Mouse (Mus musculus) kidney, embryonic 14.5 days (tissue): ENCODE results near the gene Hand2. TPM values are rescaled to one million over a fixed set of nuclear protein-coding genes. Genes with fewer than 3 reads are reported as not detected.
A peak's percentile ranks its signal among the peaks of the same experiment; 100 is the strongest.

Source experiments
- ATAC-seq: fragments of 200-750 bp; cut with Nextera tagmentation; 2 replicates; pipeline ENCODE4 v1.8.0; 2017; ENCODE audit warnings: moderate number of reproducible peaks, mild to moderate bottlenecking, moderate TSS enrichment, moderate library complexity; ENCODE audit not compliant: low FRiP score, low TSS enrichment
- H3K27ac ChIP-seq: fragments of 300-500 bp; sonication (generic); 2 replicates; pipeline ENCODE4 v1.5.1; 2014; ENCODE audit warnings: low read depth, mild to moderate bottlenecking, low read length, moderate library complexity, mixed read lengths
- H3K27me3 ChIP-seq: fragments of 300-500 bp; sonication (generic); 2 replicates; pipeline ENCODE4 v1.6.1; 2014; ENCODE audit warnings: mild to moderate bottlenecking, low read length; ENCODE audit not compliant: control insufficient read depth, insufficient read depth
- H3K36me3 ChIP-seq: fragments of 300-500 bp; sonication (generic); 2 replicates; pipeline ENCODE4 v1.6.1; 2014; ENCODE audit warnings: low read length, mixed read lengths; ENCODE audit not compliant: control insufficient read depth, insufficient read depth
- H3K4me1 ChIP-seq: fragments of 300-500 bp; sonication (generic); 2 replicates; pipeline ENCODE4 v1.6.1; 2014; ENCODE audit warnings: low read length, mixed read lengths; ENCODE audit not compliant: control insufficient read depth, insufficient read depth
- H3K4me2 ChIP-seq: fragments of 300-500 bp; sonication (generic); replicated peaks from 2 replicates; pipeline ENCODE4 v1.6.1; 2014; ENCODE audit warnings: low read depth, mild to moderate bottlenecking, low read length
- H3K4me3 ChIP-seq: fragments of 300-500 bp; sonication (generic); 2 replicates; pipeline ENCODE4 v1.5.1; 2014; ENCODE audit warnings: mild to moderate bottlenecking, low read length
- H3K9ac ChIP-seq: fragments of 300-500 bp; sonication (generic); 2 replicates; pipeline ENCODE4 v1.6.1; 2014; ENCODE audit warnings: low read depth, mild to moderate bottlenecking, low read length, moderate library complexity
- H3K9me3 ChIP-seq: fragments of 300-500 bp; sonication (generic); 2 replicates; pipeline ENCODE4 v1.6.1; 2016; ENCODE audit warnings: low read length; ENCODE audit not compliant: control insufficient read depth
- WGBS: fragments of 180-500 bp; shearing (Covaris S2); extraction: QIAGEN DNeasy Blood & Tissue Kit; methylation state at CpG from one replicate; pipeline ENCODE4 v1.1.7; 2014; 5-methylcytosine and 5-hydroxymethylcytosine counted together
- polyA plus RNA-seq: library from polyadenylated mRNA; unstranded; fragments of >200 nt; fragmentation: Nextera tagmentation; extraction: Ambion mirVana; gene quantifications from 2 replicates; pipeline ENCODE4 v1.2.1, GENCODE M21; 2014

Gene Hand2
- polyA plus RNA-seq, 1 experiment from 2014 or later: not detected

DNA sequence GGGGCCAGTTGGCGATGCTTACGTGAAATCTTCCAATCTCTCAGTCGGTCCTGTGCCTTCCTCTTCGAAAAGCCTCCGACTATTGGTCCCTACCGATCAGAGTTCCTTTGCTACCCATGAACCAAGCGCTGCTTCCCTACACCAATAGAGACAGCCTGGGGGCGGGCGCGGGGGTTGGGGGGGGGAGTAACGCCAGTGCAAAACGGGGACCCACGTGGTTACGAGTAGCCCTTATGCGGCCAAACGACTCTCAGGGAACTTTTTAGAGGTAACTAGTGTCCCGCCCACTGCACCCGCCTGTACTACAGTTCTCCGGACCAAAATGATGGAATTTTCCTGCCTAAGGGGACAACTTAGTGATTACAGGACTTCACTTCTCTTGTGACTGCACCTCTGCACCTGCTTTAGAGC, 8.2 kb downstream of the Hand2 start:
- Histone ChIP-seq H3K36me3 (no peaks in the 10 kb centered on the region), H3K27ac (no peak overlapping the region), H3K27me3 (peaks cover 94% of the 10 kb centered on the region), H3K9me3 (no peaks in the 10 kb centered on the region), H3K4me1 (0 out of 2 replicates have a peak, but pooled peaks cover 5% of the 10 kb centered on the region), H3K4me2 (peak overlapping the region; percentile 26; the same call in 1 of the 2 replicates), H3K9ac (no peak overlapping the region), H3K4me3 (peak overlapping the region; percentile 20; the same call in 1 of the 2 replicates)
- ATAC-seq: no peak
- WGBS: under 1% methylated on average over 19 of the region's 19 CpGs

DNA sequence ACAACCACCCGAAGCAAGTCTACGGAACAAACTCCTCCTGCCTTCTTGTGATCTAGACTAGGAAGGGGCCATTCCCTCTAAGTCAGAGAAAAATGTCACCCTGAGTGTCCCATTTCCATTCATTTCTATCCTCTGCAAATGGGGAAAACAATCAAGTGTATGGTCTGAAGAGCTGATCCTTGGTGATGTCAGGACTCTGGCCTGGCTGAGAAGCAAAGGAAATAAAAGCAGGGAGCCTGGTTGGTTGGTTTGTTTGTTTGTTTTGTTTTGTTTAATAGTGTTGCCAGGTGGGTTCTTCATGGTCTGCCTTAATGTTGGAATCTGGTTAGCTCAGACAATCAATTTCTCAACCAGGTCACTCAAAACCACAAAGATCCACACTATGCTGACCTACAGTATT, 9.3 kb downstream of the Hand2 start:
- H3K36me3 ChIP-seq: no peaks in the 10 kb centered on the region
- WGBS: 9% methylated on average over 2 of the region's 2 CpGs
- ATAC-seq: no peak
- 0 out of 2 replicates have a peak, but pooled peaks cover 5% of the 10 kb centered on the region for H3K4me1 ChIP-seq
- no peak overlapping the region for H3K4me3 ChIP-seq
- H3K27ac ChIP-seq: no peak overlapping the region
- no peaks in the 10 kb centered on the region for H3K9me3 ChIP-seq
- peaks cover 97% of the 10 kb centered on the region for H3K27me3 ChIP-seq
- H3K9ac ChIP-seq: no peak overlapping the region
- H3K4me2 ChIP-seq: no peak overlapping the region

DNA sequence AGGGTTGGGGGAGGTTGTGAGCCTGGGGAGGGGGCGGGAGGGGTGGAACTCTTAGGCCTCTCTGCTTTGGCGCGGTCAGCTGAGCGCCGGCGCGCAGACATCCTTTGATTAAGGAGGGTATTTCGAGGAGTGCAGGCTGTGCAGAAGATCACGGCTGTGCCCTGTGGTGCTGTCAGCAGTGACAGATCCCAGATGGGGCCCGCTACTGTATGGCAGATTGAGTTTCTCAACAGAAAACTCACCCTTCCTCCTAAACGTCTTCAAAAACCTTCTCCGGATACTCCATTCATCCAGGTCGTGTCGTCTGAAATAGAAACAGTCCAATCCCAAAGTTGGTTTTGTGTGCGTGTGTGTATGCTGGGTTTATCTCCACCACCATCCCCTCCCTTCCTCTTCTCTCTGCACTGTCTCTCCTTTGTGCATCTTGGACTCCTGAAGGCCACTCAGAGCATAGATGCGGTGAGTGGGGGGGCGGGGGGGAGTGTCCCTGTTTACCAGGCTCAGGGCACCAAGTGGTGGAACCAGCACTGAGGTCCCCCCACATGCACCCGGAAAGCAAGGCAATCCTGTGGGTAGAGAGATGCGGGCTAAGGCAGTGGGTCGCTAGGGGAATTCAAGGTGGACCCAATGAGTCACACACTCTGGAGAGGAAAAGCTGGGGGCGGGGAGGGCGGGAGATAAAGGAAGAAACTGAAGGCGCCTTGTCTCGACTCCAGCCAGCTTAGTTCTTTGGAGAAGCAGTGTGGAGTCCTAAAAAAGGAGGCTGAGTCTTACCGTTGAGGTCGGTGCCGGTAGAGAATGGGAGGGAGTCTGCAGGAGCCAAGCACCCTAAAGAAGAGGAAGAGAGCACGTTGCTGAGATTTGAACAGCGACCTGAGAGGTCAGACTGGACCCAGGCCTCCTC, 11.2 kb downstream of the Hand2 start:
- 0 out of 2 replicates have a peak, but pooled peaks have one; percentile 17 for ATAC-seq
- no peak overlapping the region for H3K27ac ChIP-seq
- H3K9me3 ChIP-seq: no peaks in the 10 kb centered on the region
- peak overlapping the region; percentile 9; the same call in 1 of the 2 replicates for H3K4me3 ChIP-seq
- 0 out of 2 replicates have a peak, but pooled peaks cover 5% of the 10 kb centered on the region for H3K4me1 ChIP-seq
- no peak overlapping the region for H3K9ac ChIP-seq
- H3K27me3 ChIP-seq: peaks cover 95% of the 10 kb centered on the region
- H3K4me2 ChIP-seq: no peak overlapping the region
- H3K36me3 ChIP-seq: no peaks in the 10 kb centered on the region
- WGBS: under 1% methylated on average over 29 of the region's 29 CpGs

DNA sequence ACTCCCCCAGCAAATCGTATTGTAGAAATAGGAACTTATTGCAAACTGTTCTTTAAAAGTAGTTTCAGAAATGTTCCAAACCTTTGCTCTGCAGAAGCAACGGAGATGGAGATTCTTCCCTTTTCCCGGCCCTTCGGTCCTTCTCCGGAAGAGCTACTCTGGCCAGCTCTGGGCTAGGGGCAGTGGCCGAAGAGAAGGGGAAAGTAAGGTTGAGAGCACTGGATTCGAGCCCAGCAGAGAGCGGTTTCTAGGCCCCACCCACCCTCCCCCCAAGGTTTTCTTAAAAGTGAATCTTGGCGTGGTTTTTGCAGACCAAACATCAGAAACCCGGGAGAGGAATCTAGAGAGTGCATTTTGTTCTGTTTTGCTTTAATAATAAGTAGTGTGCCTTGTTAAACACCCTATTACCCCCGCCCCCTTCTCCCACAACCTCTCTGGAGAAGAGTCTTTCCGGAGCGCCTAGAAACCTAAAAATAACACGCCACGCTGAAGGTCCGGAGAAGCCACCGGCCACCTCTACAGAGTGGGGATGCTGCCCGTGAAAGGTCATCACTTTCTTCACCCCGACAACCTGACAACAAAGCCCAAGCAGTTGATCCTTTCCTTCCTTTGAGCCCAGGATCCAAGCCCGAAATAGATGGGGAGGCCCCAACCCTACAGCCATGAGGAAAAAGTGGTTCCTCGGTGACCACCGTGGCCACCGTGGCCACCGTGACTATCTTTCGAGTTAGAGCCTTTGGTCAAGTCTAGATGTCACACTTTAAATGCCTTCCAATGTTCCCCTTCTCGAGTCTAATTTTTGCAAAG, 12.1 kb downstream of the Hand2 start:
- H3K4me3 ChIP-seq: peak overlapping the region; percentile 7
- H3K9ac ChIP-seq: no peak overlapping the region
- no peak for ATAC-seq
- WGBS: under 1% methylated on average over 26 of the region's 26 CpGs
- H3K27ac ChIP-seq: no peak overlapping the region
- no peaks in the 10 kb centered on the region for H3K9me3 ChIP-seq
- H3K27me3 ChIP-seq: peaks cover 95% of the 10 kb centered on the region
- H3K36me3 ChIP-seq: no peaks in the 10 kb centered on the region
- 0 out of 2 replicates have a peak, but pooled peaks cover 5% of the 10 kb centered on the region for H3K4me1 ChIP-seq
- no peak overlapping the region for H3K4me2 ChIP-seq

DNA sequence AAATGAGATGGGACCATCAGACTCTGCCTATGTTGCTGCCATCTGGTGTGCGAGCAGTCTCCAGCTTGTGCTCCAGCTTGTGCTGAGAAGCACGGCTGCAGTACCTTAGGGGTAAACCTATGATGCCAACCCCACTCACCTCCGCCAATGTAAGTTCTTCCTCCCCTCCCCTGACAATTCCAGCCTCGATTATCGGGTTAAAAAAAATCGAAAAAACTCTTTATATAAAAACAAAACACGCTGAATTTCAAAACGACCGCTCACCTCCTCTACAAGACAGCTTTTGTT, 12.6 kb downstream of the Hand2 start:
- no peaks in the 10 kb centered on the region for H3K36me3 ChIP-seq
- peak overlapping the region; percentile 1; the same call in 1 of the 2 replicates for H3K4me2 ChIP-seq
- H3K27ac ChIP-seq: no peak overlapping the region
- peak overlapping the region; percentile 0; the same call in 1 of the 2 replicates for H3K4me3 ChIP-seq
- H3K9me3 ChIP-seq: no peaks in the 10 kb centered on the region
- no peak overlapping the region for H3K9ac ChIP-seq
- H3K4me1 ChIP-seq: 0 out of 2 replicates have a peak, but pooled peaks cover under 1% of the 10 kb centered on the region
- no peak for ATAC-seq
- peaks cover 95% of the 10 kb centered on the region for H3K27me3 ChIP-seq
- 1% methylated on average over 9 of the region's 9 CpGs for WGBS

DNA sequence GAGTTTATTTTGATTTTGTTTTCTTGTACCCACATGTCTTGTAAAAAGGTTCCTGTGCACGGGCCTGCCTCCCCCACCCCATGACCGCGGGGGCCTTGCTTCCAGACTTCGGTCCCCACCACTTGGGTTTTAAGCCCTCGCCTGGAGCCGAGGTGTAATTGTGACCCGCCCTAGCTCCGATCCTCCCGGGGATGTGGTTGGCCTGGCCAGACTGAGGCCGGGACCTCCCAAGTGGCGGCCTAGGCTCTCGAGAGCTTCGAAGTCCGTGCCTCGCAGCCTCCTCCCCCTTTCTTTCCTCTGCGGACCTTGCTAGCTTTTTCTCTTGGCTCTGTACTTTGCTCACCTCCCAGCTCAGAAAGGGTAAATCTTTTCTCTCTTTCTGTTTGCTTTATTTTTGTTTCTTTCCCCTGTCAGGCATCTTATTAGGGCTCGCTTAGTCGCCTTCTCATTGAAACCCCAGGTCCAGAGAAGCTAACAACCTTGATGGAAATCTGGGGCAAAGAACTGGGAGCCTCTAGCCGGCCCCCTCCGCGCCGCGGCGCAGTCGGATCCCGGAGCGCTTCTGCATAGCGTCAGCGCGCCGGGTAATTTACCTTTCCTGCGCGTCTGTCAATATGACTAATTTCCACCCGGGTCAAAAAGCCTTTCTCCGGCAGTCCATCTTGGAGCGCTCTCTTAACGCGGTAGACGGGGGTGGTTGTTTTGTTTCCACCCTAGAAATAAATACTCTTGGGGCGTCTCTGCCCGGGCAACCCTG, 13.2 kb downstream of the Hand2 start:
- Histone ChIP-seq H3K4me2 (peak overlapping the region; percentile 1; the same call in 1 of the 2 replicates), H3K27ac (no peak overlapping the region), H3K4me1 (no peaks in the 10 kb centered on the region), H3K4me3 (peak overlapping the region; percentile 0), H3K9ac (no peak overlapping the region), H3K27me3 (peaks cover 95% of the 10 kb centered on the region), H3K36me3 (no peaks in the 10 kb centered on the region), H3K9me3 (no peaks in the 10 kb centered on the region)
- under 1% methylated on average over 41 of the region's 41 CpGs for WGBS
- ATAC-seq: peak; percentile 77

DNA sequence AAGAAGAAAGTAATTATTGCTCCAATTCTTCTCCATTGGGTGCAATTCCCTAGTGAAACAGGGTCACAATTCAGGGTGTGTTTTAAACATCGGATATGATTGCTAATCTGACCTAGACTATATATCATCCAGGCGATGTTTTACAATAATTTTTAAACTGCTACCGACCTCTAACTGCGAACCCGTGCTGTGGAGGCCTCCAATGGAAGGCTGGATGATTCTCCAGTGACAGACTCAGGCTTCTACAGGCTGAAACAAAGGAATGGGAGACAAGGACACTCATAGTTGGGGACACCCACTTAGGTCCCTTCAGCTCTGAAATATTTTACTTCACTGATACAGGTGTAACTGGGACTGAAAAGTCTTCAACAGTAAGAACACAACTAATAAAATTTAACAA, 13.9 kb downstream of the Hand2 start:
- no peaks in the 10 kb centered on the region for H3K9me3 ChIP-seq
- no peak overlapping the region for H3K27ac ChIP-seq
- WGBS: 1% methylated on average over 5 of the region's 5 CpGs
- H3K36me3 ChIP-seq: no peaks in the 10 kb centered on the region
- H3K4me1 ChIP-seq: no peaks in the 10 kb centered on the region
- no peak overlapping the region for H3K4me2 ChIP-seq
- H3K9ac ChIP-seq: no peak overlapping the region
- ATAC-seq: no peak
- H3K4me3 ChIP-seq: no peak overlapping the region
- H3K27me3 ChIP-seq: peaks cover 95% of the 10 kb centered on the region

DNA sequence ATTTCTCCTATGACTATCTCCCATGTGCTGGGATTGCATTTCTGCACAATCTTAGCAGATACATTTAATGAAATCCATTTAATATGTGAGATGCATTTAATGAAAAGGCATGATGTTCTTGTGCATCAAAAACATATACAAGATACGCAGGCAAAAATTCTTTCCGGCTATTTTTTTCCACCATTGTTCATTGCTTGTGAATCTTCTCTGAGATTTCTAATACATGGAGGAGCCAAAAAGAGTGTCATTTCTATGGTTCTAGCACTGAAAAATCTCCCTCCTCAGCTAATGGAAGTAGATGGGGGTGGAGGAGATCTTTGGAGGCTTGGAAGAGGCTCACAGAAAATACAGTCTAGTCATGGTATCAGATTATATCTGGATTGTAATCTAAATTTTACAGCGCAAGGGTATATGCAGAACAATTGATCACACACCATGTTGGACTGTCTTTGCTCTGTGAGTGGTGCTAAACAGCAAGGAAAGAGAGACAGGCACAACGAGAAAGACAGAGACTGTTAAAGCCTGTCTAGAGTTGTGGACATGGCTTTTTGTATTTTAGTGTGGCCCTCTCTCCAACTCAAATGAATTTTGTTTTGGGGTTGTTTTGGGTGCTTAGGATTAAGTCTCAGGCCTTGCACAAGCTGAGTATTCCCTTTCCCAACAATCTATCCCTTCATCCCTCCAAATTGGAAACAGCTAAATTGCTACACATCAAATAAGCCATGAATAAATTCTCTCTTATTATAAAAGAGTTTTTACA, 16.7 kb downstream of the Hand2 start:
- no peaks in the 10 kb centered on the region for H3K36me3 ChIP-seq

More for the DNA sequence above, 16.7 kb downstream of the Hand2 start:
- H3K9me3 ChIP-seq: no peaks in the 10 kb centered on the region
- no peak overlapping the region for H3K9ac ChIP-seq
- H3K4me3 ChIP-seq: no peak overlapping the region
- 33% methylated on average over 4 of the region's 4 CpGs for WGBS
- no peak for ATAC-seq
- H3K27me3 ChIP-seq: peaks cover 98% of the 10 kb centered on the region
- H3K4me2 ChIP-seq: no peak overlapping the region
- H3K27ac ChIP-seq: no peak overlapping the region
- 0 out of 2 replicates have a peak, but pooled peaks cover 3% of the 10 kb centered on the region for H3K4me1 ChIP-seq
